Mouse (Mus musculus) bone marrow, adult 2 months (tissue): ENCODE data around the gene Wdr83os.

Source experiments
- CTCF ChIP-seq: fragments of 200-500 bp; IDR thresholded peaks from 2 replicates; pipeline ENCODE4 v1.5.1; 2011; ENCODE audit warnings: low read length, control low read depth; ENCODE audit not compliant: control insufficient read depth, insufficient read depth
- POLR2A ChIP-seq: fragments of 200-500 bp; IDR thresholded peaks from 2 replicates; pipeline ENCODE4 v1.6.1; 2011; ENCODE audit warnings: low read depth, mild to moderate bottlenecking, control low read depth, low read length, borderline replicate concordance; ENCODE audit not compliant: control insufficient read depth

DNA sequence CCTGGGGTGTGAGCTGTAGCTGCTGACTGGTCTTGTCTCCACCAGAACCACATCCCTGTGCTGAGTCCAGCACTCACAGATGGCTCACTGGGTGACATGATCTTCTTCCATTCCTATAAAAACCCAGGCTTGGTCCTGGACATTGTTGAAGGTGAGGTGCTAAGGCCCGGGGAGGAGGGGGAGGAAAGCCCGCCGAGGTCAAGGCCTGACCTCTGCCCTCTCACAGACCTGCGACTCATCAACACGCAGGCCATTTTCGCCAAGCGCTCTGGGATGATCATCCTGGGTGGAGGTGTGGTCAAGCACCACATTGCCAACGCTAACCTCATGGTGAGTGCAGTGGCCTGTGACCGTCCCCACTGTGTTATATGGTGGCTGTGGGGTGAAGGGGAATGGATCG is 6.4 kb upstream of the Wdr83os start:
- TF ChIP-seq CTCF (no peak), POLR2A (no peak)
